Mouse (Mus musculus): Measurements from ENCODE around the gene Slc10a1. TPM values are rescaled to one million over a fixed set of nuclear protein-coding genes. Genes with fewer than 3 reads are reported as not detected.

Gene Slc10a1
- polyA plus RNA-seq, 1 experiment from 2014 or later = 0.80 TPM

Other genes starting within 250 kb of the Slc10a1 start
- 0.06 TPM in 1 of 2 replicates, not detected in the other for gene Ccdc177, start 208.0 kb downstream of the Slc10a1 start, polyA plus RNA-seq (2015; fragmentation: Nextera tagmentation; extraction: Ambion mirVana)
- gene Susd6, start 178.2 kb downstream of the Slc10a1 start, polyA plus RNA-seq (2015; fragmentation: Nextera tagmentation; extraction: Ambion mirVana) = 21.9 and 22.8 TPM in 2 replicates
- 514 and 599 TPM in 2 replicates for gene Srsf5, start 23.2 kb downstream of the Slc10a1 start, polyA plus RNA-seq (2015; fragmentation: Nextera tagmentation; extraction: Ambion mirVana)
- gene Smoc1, start 58.1 kb upstream of the Slc10a1 start, polyA plus RNA-seq (2015; fragmentation: Nextera tagmentation; extraction: Ambion mirVana) = 1.4 and 1.6 TPM in 2 replicates

All from lung, embryonic 16.5 days (tissue).